Mouse (Mus musculus) CH12.LX (cell line): ENCODE results near the gene Hira. TPM values are rescaled to one million over a fixed set of nuclear protein-coding genes. Genes with fewer than 3 reads are reported as not detected.
"Not testable (repeated sequence)": the region's sequence is repeated elsewhere in the genome, so short reads cannot be mapped to it uniquely, and the experiment has no call there.

Experiments
- DNase-seq: peaks from one replicate; pipeline ENCODE4 v3.0.0-alpha.2; 2013; ENCODE audit errors: extremely low read depth
- H3K27ac ChIP-seq: 2 replicates; pipeline ENCODE4 v1.5.1; 2012; ENCODE audit warnings: low read depth, mild to moderate bottlenecking, control low read depth, moderate library complexity; ENCODE audit not compliant: insufficient read depth
- H3K27me3 ChIP-seq: replicated peaks from 2 replicates; pipeline ENCODE3; 2012; ENCODE audit warnings: inconsistent platforms
- H3K36me3 ChIP-seq, 2 experiments: replicated peaks in 1 of 2; 2 replicates each; pipeline versions ENCODE3 to v1.6.1; 2012; ENCODE audit warnings: inconsistent platforms in 1 of 2, low read length in 1 of 2, mild to moderate bottlenecking in 1 of 2, mixed read lengths in 1 of 2, moderate library complexity in 1 of 2; ENCODE audit not compliant: control insufficient read depth in 1 of 2, insufficient read depth in 1 of 2
- H3K4me1 ChIP-seq, 2 experiments: 2 replicates each; pipeline ENCODE4 v1.6.1; 2012; ENCODE audit warnings: inconsistent platforms in 1 of 2, moderate library complexity in 1 of 2; ENCODE audit not compliant: insufficient read depth in 2 of 2, control insufficient read depth in 1 of 2
- H3K4me2 ChIP-seq: 2 replicates; pipeline ENCODE4 v1.6.1; 2012; ENCODE audit warnings: low read depth, mild to moderate bottlenecking, control low read depth; ENCODE audit not compliant: poor library complexity, insufficient read depth, severe bottlenecking
- H3K4me3 ChIP-seq, 3 experiments: fragments of 150-350 bp in 1 of 3; sonication (generic) in 1 of 3; replicated peaks in 1 of 3; 2 replicates each; pipeline versions ENCODE3 to v1.5.1; 2011 to 2012; ENCODE audit warnings: low read depth in 2 of 3, low read length in 2 of 3, mild to moderate bottlenecking in 2 of 3, moderate library complexity in 2 of 3, control low read depth in 1 of 3, improper control_type of control experiment in 1 of 3, inconsistent platforms in 1 of 3, mixed read lengths in 1 of 3; ENCODE audit not compliant: poor library complexity in 1 of 3
- H3K79me2 ChIP-seq: replicated peaks from 2 replicates; pipeline ENCODE4 v1.6.1; 2012; ENCODE audit warnings: mild to moderate bottlenecking, moderate library complexity; ENCODE audit not compliant: control insufficient read depth, poor library complexity, insufficient read depth, severe bottlenecking; ENCODE audit errors: extremely low read depth
- H3K9ac ChIP-seq: 2 replicates; pipeline ENCODE4 v1.6.1; 2012; ENCODE audit warnings: low read depth, mild to moderate bottlenecking, control low read depth, moderate library complexity; ENCODE audit not compliant: insufficient read depth
- H3K9me3 ChIP-seq: replicated peaks from 2 replicates; pipeline ENCODE3; 2012; ENCODE audit warnings: low read length, inconsistent platforms, mixed read lengths
- ETS1 ChIP-seq: conservative IDR thresholded peaks from 2 replicates; pipeline ENCODE4 v1.6.1; 2012; ENCODE audit warnings: low read depth, mild to moderate bottlenecking, inconsistent platforms, low read length, improper control_type of control experiment, moderate library complexity
- GABPA ChIP-seq: IDR thresholded peaks from 2 replicates; pipeline ENCODE4 v1.6.1; 2012; ENCODE audit warnings: low read depth, low read length, improper control_type of control experiment, inconsistent platforms; ENCODE audit not compliant: insufficient replicate concordance
- HCFC1 ChIP-seq: IDR thresholded peaks from 2 replicates; pipeline ENCODE4 v1.6.1; 2012; ENCODE audit warnings: low read depth, mild to moderate bottlenecking, inconsistent platforms, low read length, improper control_type of control experiment
- IRF4 ChIP-seq: IDR thresholded peaks from 2 replicates; pipeline ENCODE4 v1.6.1; 2014; ENCODE audit warnings: low read depth, mild to moderate bottlenecking, inconsistent platforms, low read length, improper control_type of control experiment
- JUN ChIP-seq: IDR thresholded peaks from 2 replicates; pipeline ENCODE4 v1.6.1; 2011; ENCODE audit warnings: low read depth, mild to moderate bottlenecking, low read length, improper control_type of control experiment, moderate library complexity; ENCODE audit not compliant: insufficient read depth
- JUND ChIP-seq: conservative IDR thresholded peaks from 2 replicates; pipeline ENCODE4 v1.6.1; 2011; ENCODE audit warnings: low read depth, low read length, improper control_type of control experiment
- MAZ ChIP-seq: IDR thresholded peaks from 2 replicates; pipeline ENCODE4 v1.6.1; 2012; ENCODE audit warnings: low read depth, mild to moderate bottlenecking, inconsistent platforms, low read length, improper control_type of control experiment, moderate library complexity
- MXI1 ChIP-seq: IDR thresholded peaks from 2 replicates; pipeline ENCODE4 v1.6.1; 2011; ENCODE audit warnings: mild to moderate bottlenecking, low read depth, low read length, improper control_type of control experiment
- RAD21 ChIP-seq: IDR thresholded peaks from 2 replicates; pipeline ENCODE4 v1.6.1; 2011; ENCODE audit warnings: low read depth, mild to moderate bottlenecking, low read length, improper control_type of control experiment, moderate library complexity
- SIN3A ChIP-seq: IDR thresholded peaks from 2 replicates; pipeline ENCODE4 v1.6.1; 2012; ENCODE audit warnings: low read length, improper control_type of control experiment, inconsistent platforms
- SMC3 ChIP-seq: IDR thresholded peaks from 2 replicates; pipeline ENCODE4 v1.6.1; 2011; ENCODE audit warnings: low read depth, low read length, improper control_type of control experiment
- TBP ChIP-seq: conservative IDR thresholded peaks from 2 replicates; pipeline ENCODE4 v1.6.1; 2011; ENCODE audit warnings: low read depth, low read length, improper control_type of control experiment
- TCF12 ChIP-seq: IDR thresholded peaks from 2 replicates; pipeline ENCODE4 v1.6.1; 2014; ENCODE audit warnings: low read depth, mild to moderate bottlenecking, inconsistent platforms, low read length, improper control_type of control experiment
- USF1 ChIP-seq: IDR thresholded peaks from 2 replicates; pipeline ENCODE4 v1.6.1; 2014; ENCODE audit warnings: low read depth, mild to moderate bottlenecking, inconsistent platforms, low read length, improper control_type of control experiment
- USF2 ChIP-seq: conservative IDR thresholded peaks from 2 replicates; pipeline ENCODE4 v1.6.1; 2011; ENCODE audit warnings: low read depth, low read length, improper control_type of control experiment
- dilution Hi-C: fragments of 300-500 bp; cut with MboI; formaldehyde crosslinking; loops from 2 replicates; pipeline ENCODE4 v1.14.3; 2020; ENCODE audit warnings: low sequenced_read_pairs; ENCODE audit not compliant: extremely low pct_unique_long_range_greater_than_20kb, extremely low pct_ligation_motif_present
- in situ Hi-C: fragments of 300-500 bp; cut with MboI; formaldehyde crosslinking; loops from 3 replicates; pipeline ENCODE4 v1.14.3; 2019; ENCODE audit warnings: low sequenced_read_pairs, low pct_ligation_motif_present, low pct_unique_long_range_greater_than_20kb, mixed read lengths
- polyA plus RNA-seq: library from polyadenylated mRNA; unstranded; fragments of >175 nt; gene quantifications from 2 replicates; pipeline ENCODE4 v1.2.1, GENCODE M21; 2012; ENCODE audit warnings: low read depth; ENCODE audit not compliant: insufficient read length
- total RNA-seq, 2 experiments: library from RNA; depleted of rRNA; stranded (reverse); fragments of 300-350 nt in 1 of 2; fragments of >200 nt in 1 of 2; gene quantifications; 2 replicates each; pipeline ENCODE4 v1.2.3; 2012 to 2014

The Hira gene
- total and polyA plus RNA-seq, 3 experiments: 45.8 to 187 (median 125) TPM

DNA sequence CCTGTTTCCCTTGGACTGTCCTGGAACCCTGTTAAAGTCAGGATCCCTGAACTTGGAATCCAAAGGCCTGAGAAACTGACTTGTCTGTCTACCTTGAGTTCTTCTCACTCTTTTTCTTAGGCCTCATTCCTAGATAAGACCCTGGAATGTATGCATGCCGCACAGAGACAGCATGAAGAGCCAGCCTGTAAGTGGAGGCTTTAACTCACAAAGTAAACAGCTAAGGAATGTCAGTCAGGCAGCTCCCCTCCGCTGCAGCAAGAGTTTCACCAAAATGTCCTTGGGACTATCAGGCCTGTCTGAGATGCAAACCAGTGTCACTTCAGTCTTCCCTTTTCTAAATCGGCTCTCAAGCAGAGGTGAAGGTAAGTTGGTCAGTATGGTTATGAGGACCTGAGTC lies 94.0 kb downstream of the Hira start:
- H3K4me2 ChIP-seq: no peak overlapping the region
- TF ChIP-seq JUN (no peak), MXI1 (no peak), USF1 (no peak), HCFC1 (no peak), GABPA (no peak), JUND (no peak), IRF4 (no peak), SIN3A (no peak), TBP (no peak), ETS1 (no peak), USF2 (no peak), MAZ (no peak), RAD21 (no peak), SMC3 (no peak), TCF12 (no peak)
- TF ChIP-seq, all 38 proteins: peak for 0
- H3K79me2 ChIP-seq: no peaks in the 10 kb centered on the region; the same call in 1 of the 2 replicates
- in situ Hi-C loops: loop anchor here (25.0 kb wide), 1 partner anchor 416 kb away; no protein-coding TSS in a partner anchor
- dilution Hi-C loops: no loop called here
- no peak for DNase-seq
- peaks cover 48 to 87% of the 10 kb centered on the region in 2 experiments for H3K36me3 ChIP-seq
- H3K4me3 ChIP-seq: no peak overlapping the region
- H3K9ac ChIP-seq: no peak overlapping the region
- H3K4me1 ChIP-seq: peaks cover 0 to 11% of the 10 kb centered on the region in 2 experiments; a peak in 2 of 4 replicates
- H3K27ac ChIP-seq: no peak overlapping the region
- no peaks in the 10 kb centered on the region for H3K27me3 ChIP-seq
- peaks cover 10% of the 10 kb centered on the region for H3K9me3 ChIP-seq

DNA sequence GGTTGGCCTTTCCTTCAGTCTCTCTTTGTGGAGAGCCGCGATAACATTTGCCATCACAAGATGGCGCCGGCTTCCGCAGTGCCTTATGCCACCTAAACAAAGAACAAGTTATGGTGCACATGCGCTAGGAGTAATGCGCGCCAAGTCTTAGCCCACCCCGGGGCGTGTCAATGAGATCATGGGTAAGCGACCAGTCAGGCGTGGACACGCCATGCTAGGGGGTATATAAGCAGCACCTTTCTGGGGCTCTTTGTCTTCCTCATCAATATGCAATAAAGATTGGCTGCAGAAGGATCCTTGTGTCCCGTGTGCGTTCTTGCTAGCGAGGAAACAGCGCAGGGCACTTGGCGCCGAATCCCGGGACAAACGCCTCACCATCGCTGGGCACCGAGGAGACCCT lies 98.8 kb downstream of the Hira start:
- H3K9me3 ChIP-seq: peaks cover 12% of the 10 kb centered on the region

More for the DNA sequence above, 98.8 kb downstream of the Hira start:
- H3K4me3 ChIP-seq, in situ Hi-C loops, dilution Hi-C loops, H3K9ac ChIP-seq, H3K79me2 ChIP-seq, H3K27ac ChIP-seq, DNase-seq, H3K27me3 ChIP-seq, H3K4me2 ChIP-seq: not testable (repeated sequence)
- Histone ChIP-seq H3K36me3 (peaks cover 26 to 53% of the 10 kb centered on the region in 2 experiments), H3K4me1 (peaks cover 0 to 11% of the 10 kb centered on the region in 2 experiments; a peak in 2 of 4 replicates)
